Mouse (Mus musculus): Measurements from ENCODE around the gene Syt1. TPM values are rescaled to one million over a fixed set of nuclear protein-coding genes. Genes with fewer than 3 reads are reported as not detected.

Syt1 gene
- polyA plus RNA-seq, 1 experiment from 2014 or later: 16.9 TPM

DNA sequence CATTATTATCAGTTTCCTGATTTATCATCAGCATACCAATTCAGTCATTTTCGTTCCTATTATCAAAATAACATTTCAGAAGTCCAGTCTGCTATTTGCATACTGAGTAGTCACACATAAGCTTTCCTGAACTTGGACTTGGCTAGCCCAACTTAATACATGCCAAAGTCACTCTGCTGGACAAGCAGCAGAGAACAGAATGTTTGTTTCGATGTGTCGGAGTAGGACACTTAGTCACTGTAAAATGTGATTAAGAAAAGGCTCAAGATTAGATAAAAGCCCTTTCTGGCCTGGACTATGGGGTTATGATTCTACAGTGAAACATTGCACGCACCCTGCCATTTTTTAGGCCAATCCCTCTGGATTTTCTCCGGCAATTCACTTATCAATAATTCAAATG lies 114.3 kb downstream of the Syt1 start:
- Histone ChIP-seq H3K27me3 (ENCODE audit: control insufficient read depth, insufficient read depth, low read length) (no peaks in the 10 kb centered on the region), H3K4me2 (ENCODE audit: low read depth, low read length, severe bottlenecking) (no peak overlapping the region), H3K27ac (ENCODE audit: low read depth, low read length) (no peak overlapping the region), H3K9me3 (ENCODE audit: control insufficient read depth, low read length) (no peaks in the 10 kb centered on the region), H3K9ac (ENCODE audit: low read length) (no peak overlapping the region), H3K4me1 (replicated peaks; ENCODE audit: control insufficient read depth, insufficient read depth, low read length) (no peaks in the 10 kb centered on the region), H3K36me3 (ENCODE audit: control insufficient read depth, insufficient read depth, low read length) (no peaks in the 10 kb centered on the region), H3K4me3 (ENCODE audit: low read depth, low read length) (no peak overlapping the region)
- ATAC-seq (replicated peaks; ENCODE audit: low FRiP score) (no peak), DNase-seq (ENCODE audit: low spot score) (no peak)
- 95% methylated on average over 5 of the region's 5 CpGs for whole genome bisulfite sequencing

DNA sequence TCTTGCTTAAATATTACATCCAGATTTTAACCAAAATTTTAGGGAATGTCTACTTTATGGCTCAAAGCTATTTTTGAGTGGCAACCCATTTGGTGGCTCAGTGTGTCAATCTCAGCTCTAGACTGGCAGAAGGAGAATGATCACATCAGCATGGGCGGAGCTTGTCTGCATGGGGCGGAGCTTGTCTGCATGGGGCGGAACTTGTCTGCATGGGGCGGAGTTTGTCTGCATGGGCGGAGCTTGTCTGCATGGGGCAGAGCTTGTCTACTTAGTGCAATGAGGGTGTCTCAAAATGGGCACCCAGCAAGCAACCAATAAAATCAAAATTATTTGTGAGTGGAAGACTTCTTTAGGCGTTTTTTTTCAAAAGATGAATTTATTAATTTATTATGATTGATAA lies 117.5 kb downstream of the Syt1 start:
- H3K36me3 ChIP-seq (ENCODE audit: control insufficient read depth, insufficient read depth, low read length): no peaks in the 10 kb centered on the region
- no peak overlapping the region for H3K27ac ChIP-seq (ENCODE audit: low read depth, low read length)
- H3K27me3 ChIP-seq (ENCODE audit: control insufficient read depth, insufficient read depth, low read length): no peaks in the 10 kb centered on the region
- no peak for DNase-seq (ENCODE audit: low spot score)
- no peaks in the 10 kb centered on the region for H3K4me1 ChIP-seq (replicated peaks; ENCODE audit: control insufficient read depth, insufficient read depth, low read length)
- H3K4me3 ChIP-seq (ENCODE audit: low read depth, low read length): no peak overlapping the region
- 96% methylated on average over 6 of the region's 6 CpGs for WGBS
- no peak overlapping the region for H3K4me2 ChIP-seq (ENCODE audit: low read depth, low read length, severe bottlenecking)
- H3K9ac ChIP-seq (ENCODE audit: low read length): no peak overlapping the region
- ATAC-seq (replicated peaks; ENCODE audit: low FRiP score): 0 out of 2 replicates have a peak, but pooled peaks have one; percentile 30
- no peaks in the 10 kb centered on the region for H3K9me3 ChIP-seq (ENCODE audit: control insufficient read depth, low read length)

DNA sequence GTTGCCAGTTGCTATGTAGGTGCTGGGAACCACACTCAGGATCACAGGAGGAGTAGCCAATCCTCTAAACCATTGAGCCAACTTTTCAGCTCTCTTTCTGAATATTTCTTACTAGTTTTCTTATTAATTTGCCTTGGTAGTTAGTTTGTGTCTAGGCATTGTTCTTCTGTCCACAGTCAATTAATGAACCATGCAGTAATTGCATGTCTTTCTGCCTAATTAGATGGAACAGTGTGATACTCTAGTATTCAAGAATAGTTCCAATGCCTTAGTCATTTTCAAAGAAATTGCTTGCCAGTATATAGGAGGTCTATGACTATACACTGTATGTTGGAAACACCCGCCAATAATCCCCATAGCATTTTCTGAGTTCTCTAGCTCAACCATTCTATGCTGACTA lies 118.3 kb downstream of the Syt1 start:
- WGBS: 83% methylated on average over 1 of the region's 1 CpGs
- Histone ChIP-seq H3K36me3 (ENCODE audit: control insufficient read depth, insufficient read depth, low read length) (no peaks in the 10 kb centered on the region), H3K9ac (ENCODE audit: low read length) (no peak overlapping the region), H3K27ac (ENCODE audit: low read depth, low read length) (no peak overlapping the region), H3K9me3 (ENCODE audit: control insufficient read depth, low read length) (no peaks in the 10 kb centered on the region), H3K4me1 (replicated peaks; ENCODE audit: control insufficient read depth, insufficient read depth, low read length) (no peaks in the 10 kb centered on the region), H3K27me3 (ENCODE audit: control insufficient read depth, insufficient read depth, low read length) (no peaks in the 10 kb centered on the region), H3K4me3 (ENCODE audit: low read depth, low read length) (no peak overlapping the region), H3K4me2 (ENCODE audit: low read depth, low read length, severe bottlenecking) (no peak overlapping the region)
- ATAC-seq (replicated peaks; ENCODE audit: low FRiP score) (0 out of 2 replicates have a peak, but pooled peaks have one; percentile 24), DNase-seq (ENCODE audit: low spot score) (no peak)

DNA sequence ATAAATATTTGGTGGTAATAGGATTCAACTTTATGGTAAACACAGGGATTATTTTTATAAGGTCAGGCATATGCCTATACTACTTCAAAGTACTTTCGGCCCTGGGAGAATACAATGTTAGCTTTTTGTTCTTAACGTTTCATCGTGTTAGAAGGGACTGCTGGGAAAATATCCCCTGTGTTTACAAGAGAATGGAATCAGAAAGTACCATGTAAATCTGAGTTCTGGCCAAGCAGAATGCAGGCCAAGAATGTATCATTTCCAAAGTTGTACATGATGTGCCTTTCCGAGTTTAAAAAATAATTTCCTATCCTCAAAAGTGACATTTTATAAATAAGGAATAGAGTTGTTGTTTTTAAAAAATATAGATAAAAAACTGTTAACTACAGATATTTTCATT lies 121.7 kb downstream of the Syt1 start:
- no peak for DNase-seq (ENCODE audit: low spot score)
- H3K9me3 ChIP-seq (ENCODE audit: control insufficient read depth, low read length): no peaks in the 10 kb centered on the region
- no peaks in the 10 kb centered on the region for H3K36me3 ChIP-seq (ENCODE audit: control insufficient read depth, insufficient read depth, low read length)
- no peak overlapping the region for H3K9ac ChIP-seq (ENCODE audit: low read length)
- no peak for ATAC-seq (replicated peaks; ENCODE audit: low FRiP score)
- H3K27ac ChIP-seq (ENCODE audit: low read depth, low read length): no peak overlapping the region
- no peak overlapping the region for H3K4me2 ChIP-seq (ENCODE audit: low read depth, low read length, severe bottlenecking)
- no peaks in the 10 kb centered on the region for H3K4me1 ChIP-seq (replicated peaks; ENCODE audit: control insufficient read depth, insufficient read depth, low read length)
- H3K27me3 ChIP-seq (ENCODE audit: control insufficient read depth, insufficient read depth, low read length): no peaks in the 10 kb centered on the region
- no peak overlapping the region for H3K4me3 ChIP-seq (ENCODE audit: low read depth, low read length)
- 85% methylated on average over 4 of the region's 4 CpGs for WGBS

DNA sequence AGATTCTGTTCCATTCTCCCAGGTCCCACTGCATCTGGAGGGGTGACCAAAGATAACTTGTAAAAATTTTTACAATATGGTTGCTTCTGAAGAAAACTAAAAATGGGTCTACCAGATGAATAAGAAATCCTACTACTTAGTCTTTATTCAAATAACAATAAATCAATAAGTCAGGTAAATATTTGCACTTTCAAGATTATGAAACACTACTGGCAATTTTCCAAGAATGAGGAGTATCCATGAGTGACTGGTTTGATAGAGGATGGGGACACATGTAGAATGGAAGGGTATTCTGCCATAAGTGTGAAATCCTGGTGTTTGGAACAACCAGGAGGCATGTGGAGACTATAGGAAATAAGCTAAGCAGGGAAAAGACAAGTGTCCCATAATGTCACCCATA lies 124.0 kb downstream of the Syt1 start:
- H3K36me3 ChIP-seq (ENCODE audit: control insufficient read depth, insufficient read depth, low read length): no peaks in the 10 kb centered on the region
- no peak overlapping the region for H3K27ac ChIP-seq (ENCODE audit: low read depth, low read length)
- no peak overlapping the region for H3K4me2 ChIP-seq (ENCODE audit: low read depth, low read length, severe bottlenecking)
- H3K9me3 ChIP-seq (ENCODE audit: control insufficient read depth, low read length): no peaks in the 10 kb centered on the region
- DNase-seq (ENCODE audit: low spot score): no peak
- no peak overlapping the region for H3K4me3 ChIP-seq (ENCODE audit: low read depth, low read length)
- ATAC-seq (replicated peaks; ENCODE audit: low FRiP score): no peak
- H3K9ac ChIP-seq (ENCODE audit: low read length): no peak overlapping the region
- H3K27me3 ChIP-seq (ENCODE audit: control insufficient read depth, insufficient read depth, low read length): no peaks in the 10 kb centered on the region
- H3K4me1 ChIP-seq (replicated peaks; ENCODE audit: control insufficient read depth, insufficient read depth, low read length): no peaks in the 10 kb centered on the region

DNA sequence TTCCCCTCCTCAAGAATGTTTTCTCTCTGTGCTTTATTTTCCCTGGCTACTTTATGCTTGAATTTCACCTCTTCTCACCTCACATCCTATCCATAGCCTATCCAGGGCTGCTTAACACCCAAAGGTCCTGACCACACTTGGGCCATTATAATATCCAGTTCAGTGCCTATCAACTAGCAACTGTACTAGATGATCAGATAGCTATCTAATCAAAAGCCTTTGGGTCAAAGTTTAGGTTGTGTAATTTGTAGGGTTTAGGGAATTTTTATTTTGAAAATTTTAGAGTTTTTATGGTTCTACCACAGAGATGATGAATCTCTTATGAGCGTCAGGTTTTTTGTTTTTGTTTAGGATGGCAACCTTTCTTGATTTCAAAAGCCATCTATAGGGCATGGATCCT lies 125.0 kb downstream of the Syt1 start:
- Histone ChIP-seq H3K27ac (ENCODE audit: low read depth, low read length) (no peak overlapping the region), H3K36me3 (ENCODE audit: control insufficient read depth, insufficient read depth, low read length) (no peaks in the 10 kb centered on the region), H3K4me2 (ENCODE audit: low read depth, low read length, severe bottlenecking) (no peak overlapping the region), H3K9ac (ENCODE audit: low read length) (no peak overlapping the region), H3K4me3 (ENCODE audit: low read depth, low read length) (no peak overlapping the region), H3K27me3 (ENCODE audit: control insufficient read depth, insufficient read depth, low read length) (no peaks in the 10 kb centered on the region), H3K4me1 (replicated peaks; ENCODE audit: control insufficient read depth, insufficient read depth, low read length) (no peaks in the 10 kb centered on the region), H3K9me3 (ENCODE audit: control insufficient read depth, low read length) (no peaks in the 10 kb centered on the region)
- DNase-seq (ENCODE audit: low spot score) (no peak), ATAC-seq (replicated peaks; ENCODE audit: low FRiP score) (no peak)
- 98% methylated on average over 1 of the region's 1 CpGs for WGBS

DNA sequence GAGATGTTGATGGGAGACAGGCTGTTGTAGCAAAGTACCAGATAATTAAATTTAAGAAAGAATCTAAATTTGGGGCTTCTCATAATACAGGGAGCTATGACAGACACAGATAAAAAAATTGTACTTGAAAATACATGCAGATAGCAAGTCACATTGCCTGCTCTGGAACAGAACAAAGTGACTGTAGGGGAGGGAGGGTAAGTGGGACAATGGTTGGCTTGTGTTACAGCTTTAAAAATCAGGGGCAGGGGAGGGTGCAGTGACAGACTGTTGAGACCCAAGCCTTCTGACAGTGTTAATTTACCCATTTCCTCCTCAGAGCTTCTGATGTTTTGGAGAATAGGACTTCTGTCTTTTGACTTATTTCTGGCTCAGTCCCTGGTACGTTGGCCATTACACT lies 126.3 kb downstream of the Syt1 start:
- Histone ChIP-seq H3K4me1 (replicated peaks; ENCODE audit: control insufficient read depth, insufficient read depth, low read length) (no peaks in the 10 kb centered on the region), H3K36me3 (ENCODE audit: control insufficient read depth, insufficient read depth, low read length) (no peaks in the 10 kb centered on the region), H3K4me2 (ENCODE audit: low read depth, low read length, severe bottlenecking) (no peak overlapping the region), H3K9me3 (ENCODE audit: control insufficient read depth, low read length) (no peaks in the 10 kb centered on the region), H3K4me3 (ENCODE audit: low read depth, low read length) (no peak overlapping the region), H3K9ac (ENCODE audit: low read length) (no peak overlapping the region), H3K27me3 (ENCODE audit: control insufficient read depth, insufficient read depth, low read length) (no peaks in the 10 kb centered on the region), H3K27ac (ENCODE audit: low read depth, low read length) (no peak overlapping the region)
- DNase-seq (ENCODE audit: low spot score): no peak
- WGBS: 76% methylated on average over 1 of the region's 1 CpGs
- no peak for ATAC-seq (replicated peaks; ENCODE audit: low FRiP score)

DNA sequence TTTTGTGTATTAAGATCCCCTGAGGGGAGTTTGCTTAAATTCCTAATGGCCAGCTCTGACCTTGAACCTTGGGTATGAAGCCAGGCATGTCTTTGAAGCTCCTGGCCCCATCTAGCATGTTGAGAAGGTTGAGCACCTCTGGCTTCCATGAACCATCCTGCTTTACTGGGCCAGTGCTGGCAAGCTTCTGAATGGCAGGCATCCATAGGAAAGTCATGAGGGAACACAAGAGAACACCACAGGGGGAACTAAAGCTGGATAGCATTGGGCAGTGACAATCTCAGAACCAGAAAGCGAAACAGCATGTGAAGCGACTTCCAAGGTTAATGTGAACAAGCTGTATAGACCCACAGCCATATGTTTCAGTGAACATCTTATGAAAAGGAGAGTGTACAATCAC lies 130.4 kb downstream of the Syt1 start:
- DNase-seq (ENCODE audit: low spot score) (no peak), ATAC-seq (replicated peaks; ENCODE audit: low FRiP score) (no peak)
- WGBS: 86% methylated on average over 2 of the region's 2 CpGs
- no peak overlapping the region for H3K27ac ChIP-seq (ENCODE audit: low read depth, low read length)
- no peak overlapping the region for H3K4me3 ChIP-seq (ENCODE audit: low read depth, low read length)
- H3K4me1 ChIP-seq (replicated peaks; ENCODE audit: control insufficient read depth, insufficient read depth, low read length): no peaks in the 10 kb centered on the region
- no peak overlapping the region for H3K9ac ChIP-seq (ENCODE audit: low read length)
- H3K27me3 ChIP-seq (ENCODE audit: control insufficient read depth, insufficient read depth, low read length): no peaks in the 10 kb centered on the region
- H3K9me3 ChIP-seq (ENCODE audit: control insufficient read depth, low read length): no peaks in the 10 kb centered on the region
- no peaks in the 10 kb centered on the region for H3K36me3 ChIP-seq (ENCODE audit: control insufficient read depth, insufficient read depth, low read length)
- H3K4me2 ChIP-seq (ENCODE audit: low read depth, low read length, severe bottlenecking): no peak overlapping the region

DNA sequence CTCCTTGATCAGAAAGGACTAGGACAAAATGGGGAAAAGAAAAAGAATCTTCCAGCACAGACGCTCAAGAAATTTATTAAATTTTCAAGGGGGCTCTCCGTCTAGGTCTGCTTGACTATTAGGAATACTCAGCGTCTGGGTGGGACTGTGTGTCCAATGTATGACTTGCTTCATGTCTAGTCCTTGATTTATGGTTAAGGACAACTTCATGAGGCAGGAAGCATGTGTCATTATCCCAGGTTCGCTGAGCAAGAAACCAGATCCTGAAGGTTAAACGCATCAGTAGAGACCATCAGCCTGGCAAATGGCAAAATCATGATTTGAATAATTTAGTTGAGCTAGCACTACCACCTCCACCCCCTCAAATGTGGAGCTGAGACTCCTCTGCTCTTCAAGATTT lies 135.1 kb downstream of the Syt1 start:
- Histone ChIP-seq H3K27me3 (ENCODE audit: control insufficient read depth, insufficient read depth, low read length) (no peaks in the 10 kb centered on the region), H3K4me1 (replicated peaks; ENCODE audit: control insufficient read depth, insufficient read depth, low read length) (no peaks in the 10 kb centered on the region), H3K9ac (ENCODE audit: low read length) (no peak overlapping the region), H3K4me2 (ENCODE audit: low read depth, low read length, severe bottlenecking) (no peak overlapping the region), H3K36me3 (ENCODE audit: control insufficient read depth, insufficient read depth, low read length) (no peaks in the 10 kb centered on the region), H3K27ac (ENCODE audit: low read depth, low read length) (no peak overlapping the region), H3K4me3 (ENCODE audit: low read depth, low read length) (no peak overlapping the region), H3K9me3 (ENCODE audit: control insufficient read depth, low read length) (no peaks in the 10 kb centered on the region)
- 93% methylated on average over 5 of the region's 5 CpGs for WGBS
- DNase-seq (ENCODE audit: low spot score) (no peak), ATAC-seq (replicated peaks; ENCODE audit: low FRiP score) (no peak)
